Mouse (Mus musculus): ENCODE measurements around the gene Prex1.

The Prex1 gene

GRCm38 (mm10) chr2:166601420-166601819 is 112.2 kb downstream of the Prex1 start:
- no peak for DNase-seq

GRCm38 (mm10) chr2:166598453-166599155 is 115.0 kb downstream of the Prex1 start:
- no peak for DNase-seq

GRCm38 (mm10) chr2:166597763-166598162 is 115.9 kb downstream of the Prex1 start:
- DNase-seq, result no peak

- DNase-seq, result peak; percentile 77
Measured at GRCm38 (mm10) chr2:166592034-166592912, 121.4 kb downstream of the Prex1 start.

- no peak for DNase-seq
Measured at GRCm38 (mm10) chr2:166584491-166584890, 129.1 kb downstream of the Prex1 start.

GRCm38 (mm10) chr2:166583292-166583691 is 130.3 kb downstream of the Prex1 start:
- DNase-seq, result no peak

- DNase-seq, result no peak
Measured at GRCm38 (mm10) chr2:166581881-166582583, 131.6 kb downstream of the Prex1 start.

GRCm38 (mm10) chr2:166579793-166580192 is 133.8 kb downstream of the Prex1 start:
- no peak for DNase-seq

- DNase-seq, result no peak
Measured at GRCm38 (mm10) chr2:166579361-166579760, 134.3 kb downstream of the Prex1 start.

GRCm38 (mm10) chr2:166575419-166575818 is 138.2 kb downstream of the Prex1 start:
- no peak for DNase-seq

- DNase-seq, result peak; percentile 53
Measured at GRCm38 (mm10) chr2:166574934-166575333, 138.7 kb downstream of the Prex1 start.

GRCm38 (mm10) chr2:166573621-166574020 is 140.0 kb downstream of the Prex1 start:
- no peak for DNase-seq

GRCm38 (mm10) chr2:166572297-166572696 is 141.3 kb downstream of the Prex1 start:
- no peak for DNase-seq

GRCm38 (mm10) chr2:166569182-166569581 is 144.4 kb downstream of the Prex1 start:
- DNase-seq, result no peak

- peak; percentile 13 for DNase-seq
Measured at GRCm38 (mm10) chr2:166565503-166565902, 148.1 kb downstream of the Prex1 start.

GRCm38 (mm10) chr2:166564455-166564854 is 149.2 kb downstream of the Prex1 start:
- peak; percentile 74 for DNase-seq

- DNase-seq, result peak; percentile 90
Measured at GRCm38 (mm10) chr2:166563890-166564289, 149.7 kb downstream of the Prex1 start.

- no peak for DNase-seq
Measured at GRCm38 (mm10) chr2:166563076-166563475, 150.6 kb downstream of the Prex1 start.

- no peak for DNase-seq
Measured at GRCm38 (mm10) chr2:166561781-166562180, 151.9 kb downstream of the Prex1 start.

GRCm38 (mm10) chr2:166560826-166561225 is 152.8 kb downstream of the Prex1 start:
- no peak for DNase-seq

GRCm38 (mm10) chr2:166559531-166559930 is 154.1 kb downstream of the Prex1 start:
- peak; percentile 28 for DNase-seq

GRCm38 (mm10) chr2:166555508-166555907 is 158.1 kb downstream of the Prex1 start:
- peak; percentile 62 for DNase-seq

- no peak for DNase-seq
Measured at GRCm38 (mm10) chr2:166554169-166554505, 159.5 kb downstream of the Prex1 start.

All from lung, postnatal 36 days (tissue).